Mouse (Mus musculus) thymus, adult 2 months (tissue): ENCODE data around the gene Klhdc8a.

ENCODE experiments used
- CTCF ChIP-seq: fragments of 200-500 bp; IDR thresholded peaks from 2 replicates; pipeline ENCODE4 v1.5.1; 2012; ENCODE audit warnings: mild to moderate bottlenecking, control low read depth, low read length, moderate library complexity, borderline replicate concordance; ENCODE audit not compliant: control insufficient read depth, poor library complexity, insufficient read depth; ENCODE audit errors: extremely low read depth
- POLR2A ChIP-seq: fragments of 200-500 bp; IDR thresholded peaks from 2 replicates; pipeline ENCODE4 v1.6.1; 2012; ENCODE audit warnings: mild to moderate bottlenecking, low read length, control low read depth, moderate library complexity; ENCODE audit not compliant: control insufficient read depth, poor library complexity, insufficient read depth; ENCODE audit errors: extremely low read depth

GRCm38 (mm10) chr1:132260331-132260730, 38.1 kb upstream of the Klhdc8a start:
- TF ChIP-seq CTCF = no peak
- TF ChIP-seq POLR2A = no peak
